Mouse (Mus musculus) ovary, adult 18-20 months (tissue): ENCODE data around the gene Sash3.

Experiments
- DNase-seq: peaks from one replicate; pipeline ENCODE4 v3.0.0; 2022; ENCODE audit warnings: low spot score, mixed read lengths

The Sash3 gene

GRCm38 (mm10) chrX:48140286-48140877 is 5.9 kb upstream of the Sash3 start:
- no peak for DNase-seq

- DNase-seq = no peak
Observed at GRCm38 (mm10) chrX:48141481-48141880, 4.8 kb upstream of the Sash3 start.

GRCm38 (mm10) chrX:48143415-48144335 is 2.6 kb upstream of the Sash3 start:
- DNase-seq = no peak

- no peak for DNase-seq
Observed at GRCm38 (mm10) chrX:48147226-48147625, 990 bp downstream of the Sash3 start.

GRCm38 (mm10) chrX:48147741-48148186 is 1.5 kb downstream of the Sash3 start:
- DNase-seq = no peak

GRCm38 (mm10) chrX:48152106-48152505 is 5.9 kb downstream of the Sash3 start:
- no peak for DNase-seq

- no peak for DNase-seq
Observed at GRCm38 (mm10) chrX:48153414-48153813, 7.2 kb downstream of the Sash3 start.

- no peak for DNase-seq
Observed at GRCm38 (mm10) chrX:48153949-48154348, 7.7 kb downstream of the Sash3 start.

- DNase-seq = no peak
Observed at GRCm38 (mm10) chrX:48155489-48155888, 9.3 kb downstream of the Sash3 start.

GRCm38 (mm10) chrX:48157396-48157795 is 11.2 kb downstream of the Sash3 start:
- DNase-seq = no peak

- DNase-seq = no peak
Observed at GRCm38 (mm10) chrX:48158229-48158919, 12.1 kb downstream of the Sash3 start.

- no peak for DNase-seq
Observed at GRCm38 (mm10) chrX:48169892-48170291, 23.7 kb downstream of the Sash3 start.

- DNase-seq = no peak
Observed at GRCm38 (mm10) chrX:48170368-48170767, 24.1 kb downstream of the Sash3 start.

- DNase-seq = no peak
Observed at GRCm38 (mm10) chrX:48181844-48182243, 35.6 kb downstream of the Sash3 start.

- no peak for DNase-seq
Observed at GRCm38 (mm10) chrX:48184703-48185102, 38.5 kb downstream of the Sash3 start.

- DNase-seq = no peak
Observed at GRCm38 (mm10) chrX:48191261-48191660, 45.0 kb downstream of the Sash3 start.

GRCm38 (mm10) chrX:48193235-48194152 is 47.3 kb downstream of the Sash3 start:
- no peak for DNase-seq

- DNase-seq = no peak
Observed at GRCm38 (mm10) chrX:48197856-48198255, 51.6 kb downstream of the Sash3 start.

- no peak for DNase-seq
Observed at GRCm38 (mm10) chrX:48199026-48199425, 52.8 kb downstream of the Sash3 start.

- DNase-seq = no peak
Observed at GRCm38 (mm10) chrX:48200699-48201098, 54.5 kb downstream of the Sash3 start.

GRCm38 (mm10) chrX:48201973-48202372 is 55.7 kb downstream of the Sash3 start:
- no peak for DNase-seq

GRCm38 (mm10) chrX:48202436-48202835 is 56.2 kb downstream of the Sash3 start:
- DNase-seq = no peak
